Mouse (Mus musculus) spleen, embryonic (tissue): ENCODE results near the gene Acot11.
"Not testable (repeated sequence)": the region's sequence is repeated elsewhere in the genome, so short reads cannot be mapped to it uniquely, and the experiment has no call there.

Source experiments
- CTCF ChIA-PET: fragments of 350-600 bp; sonication (Branson Sonifier 250); formaldehyde crosslinking; loops from one replicate; lab custom pipeline; 2022; lab: Charles Lee

The Acot11 gene

GRCm38 (mm10) chr4:106783137-106783536 is 21.7 kb downstream of the Acot11 start:
- CTCF ChIA-PET: no interaction called here

DNA sequence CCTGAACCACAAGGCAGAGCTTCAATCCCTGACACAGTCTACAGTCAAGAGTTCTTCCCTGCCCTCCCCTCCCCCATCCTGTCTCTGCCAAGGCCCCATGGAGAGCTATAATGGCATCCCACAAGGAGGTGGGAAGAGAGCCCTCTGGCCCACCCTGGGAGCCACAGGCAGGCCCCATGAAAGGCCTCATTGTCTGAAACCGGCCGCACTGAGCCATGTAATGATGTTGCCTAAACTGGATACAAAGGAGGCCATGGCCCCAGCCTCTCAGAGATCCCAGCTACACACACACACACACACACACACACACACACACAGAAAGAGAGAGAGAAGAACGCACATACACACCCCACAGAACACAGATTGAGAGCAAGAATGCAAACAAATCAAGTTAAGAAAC is 24.8 kb downstream of the Acot11 start:
- CTCF ChIA-PET: no interaction called here

DNA sequence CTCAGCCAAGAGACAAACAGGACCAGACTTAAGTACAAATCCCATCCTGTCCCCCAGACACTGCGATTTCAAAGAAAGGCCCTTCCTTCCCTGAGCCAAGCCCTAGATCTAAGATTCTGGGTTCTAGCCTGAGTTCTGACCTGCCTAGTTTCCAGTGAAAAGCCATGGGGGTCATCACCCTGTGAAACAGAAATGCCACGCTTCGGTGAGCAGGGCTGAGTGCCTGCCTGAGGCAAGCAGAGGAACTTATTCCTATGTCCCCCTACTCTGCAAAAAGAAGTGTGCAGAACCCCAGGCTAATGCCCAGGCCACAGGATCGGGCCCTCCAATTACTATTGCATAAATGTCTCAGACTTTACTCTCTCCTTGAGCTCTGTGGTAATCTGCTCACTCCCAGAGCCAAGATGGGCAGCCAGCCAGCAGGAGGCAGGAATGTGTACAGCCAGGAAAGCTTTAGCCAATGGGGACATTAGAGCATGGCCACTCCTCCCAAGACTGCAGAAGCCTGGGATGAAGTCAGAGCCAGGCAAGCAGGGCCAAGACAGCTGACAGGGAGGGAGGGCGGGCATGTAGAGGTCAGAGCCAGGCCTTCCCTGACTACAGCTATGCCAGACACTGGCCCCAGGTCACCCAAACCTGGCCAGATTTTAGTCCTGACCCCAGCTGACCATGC is 26.5 kb downstream of the Acot11 start:
- CTCF ChIA-PET: no interaction called here

DNA sequence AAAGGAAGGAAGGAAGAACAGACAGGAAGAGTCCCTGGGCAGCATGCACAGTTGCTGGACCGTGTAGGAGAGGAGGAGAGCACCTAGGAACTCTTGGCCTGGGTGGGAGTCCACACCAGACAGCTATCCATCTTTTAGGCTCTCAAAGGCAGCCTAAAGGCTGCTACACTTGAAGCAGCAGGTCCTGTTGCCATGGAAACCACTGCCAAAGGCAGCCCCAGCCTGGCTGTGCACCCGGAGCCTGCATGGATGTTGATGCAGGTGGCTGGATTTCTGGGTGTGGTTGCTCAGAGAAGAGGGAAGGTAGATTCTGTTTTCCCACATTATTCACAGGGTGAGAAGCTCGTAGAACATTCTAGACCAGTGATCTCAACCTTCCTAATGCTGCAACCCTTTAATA is 27.8 kb downstream of the Acot11 start:
- CTCF ChIA-PET: no interaction called here

DNA sequence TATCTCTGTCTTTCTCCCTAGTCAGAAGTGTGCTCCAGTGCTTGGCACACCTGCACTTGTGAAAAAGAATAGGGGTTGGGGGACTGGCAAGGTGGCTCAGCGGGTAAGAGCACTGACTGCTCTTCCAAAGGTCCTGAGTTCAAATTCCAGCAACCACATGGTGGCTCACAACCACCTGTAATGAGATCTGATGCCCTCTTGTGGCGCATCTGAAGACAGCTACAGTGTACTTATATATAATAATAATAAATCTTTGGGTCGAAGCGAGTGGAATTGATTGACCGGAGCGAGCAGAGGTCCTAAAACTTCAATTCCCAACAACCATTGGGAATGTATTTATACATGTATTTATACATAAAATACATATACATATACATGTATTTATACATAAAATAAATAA is 29.0 kb downstream of the Acot11 start:
- CTCF ChIA-PET: not testable (repeated sequence)

DNA sequence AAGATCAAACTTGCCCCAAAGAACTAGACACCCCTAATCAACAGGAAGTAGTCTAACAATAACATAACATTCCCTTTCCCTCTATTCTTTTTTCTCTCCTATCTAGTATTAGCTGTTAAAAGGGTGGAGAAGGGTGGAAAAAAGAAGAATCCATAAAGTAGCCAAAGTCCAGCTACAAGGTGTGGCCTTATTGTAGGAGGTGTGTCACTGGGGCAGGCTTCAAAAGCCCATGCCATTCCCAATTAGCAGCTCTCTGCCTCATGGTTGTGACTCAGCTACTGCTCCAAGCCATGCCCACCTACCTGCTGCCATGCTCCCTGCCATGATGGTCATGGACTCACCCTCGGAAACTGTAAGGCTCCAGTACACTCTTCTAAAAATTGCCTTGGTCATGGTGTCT is 32.2 kb downstream of the Acot11 start:
- CTCF ChIA-PET: no interaction called here

- CTCF ChIA-PET: no interaction called here
Measured at GRCm38 (mm10) chr4:106769306-106769705, 35.5 kb downstream of the Acot11 start.

GRCm38 (mm10) chr4:106764166-106764565 is 40.6 kb downstream of the Acot11 start:
- CTCF ChIA-PET: no interaction called here

DNA sequence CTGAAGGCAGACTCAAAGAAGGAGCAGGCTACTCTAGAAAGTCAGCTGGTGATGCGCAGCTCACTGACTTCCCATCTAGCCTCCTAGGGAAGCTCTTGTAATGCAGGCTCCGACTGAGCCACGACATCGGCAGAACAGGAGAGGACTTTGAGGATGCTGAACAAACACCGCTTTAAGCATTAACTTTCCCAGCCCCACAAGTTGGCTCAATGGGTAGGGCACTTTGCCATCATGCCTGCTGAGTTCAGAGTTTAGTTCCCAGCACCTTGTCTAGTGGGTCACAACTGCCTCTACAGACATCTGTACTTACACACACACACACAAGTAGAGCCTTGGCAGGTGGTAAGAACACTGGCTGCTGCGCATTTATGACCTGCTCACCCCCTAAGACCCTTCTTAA is 53.1 kb downstream of the Acot11 start:
- CTCF ChIA-PET: no interaction called here

- CTCF ChIA-PET: no interaction called here
Measured at GRCm38 (mm10) chr4:106749699-106750098, 55.1 kb downstream of the Acot11 start.

DNA sequence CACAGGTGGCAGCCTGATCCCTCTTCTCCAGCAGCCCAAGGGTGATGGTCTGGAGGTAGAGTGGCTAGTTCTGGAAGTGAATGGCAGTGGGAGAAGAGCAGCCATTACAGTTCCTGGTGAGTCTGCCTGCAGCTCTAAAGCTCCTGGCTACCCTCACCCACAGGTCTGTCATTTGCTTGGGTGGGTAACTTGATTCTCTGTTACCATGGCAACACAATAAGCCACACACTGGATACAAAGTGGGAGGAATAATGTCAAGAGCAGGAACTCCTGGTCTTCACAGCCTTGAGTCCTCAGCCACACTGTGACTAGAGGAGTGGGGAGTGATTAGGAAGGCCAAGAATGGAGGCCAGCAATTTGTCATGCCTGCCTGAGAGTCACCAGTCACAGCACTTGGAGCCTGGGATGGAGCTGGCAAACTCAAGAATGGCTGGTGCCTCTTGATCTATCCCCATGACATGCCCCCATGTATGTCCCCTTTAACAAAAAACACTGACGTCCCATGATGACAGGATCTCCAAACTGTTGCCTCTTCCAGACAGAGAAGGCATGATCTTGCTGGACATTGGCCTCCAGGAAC is 57.7 kb downstream of the Acot11 start:
- CTCF ChIA-PET: no interaction called here

GRCm38 (mm10) chr4:106745862-106746261 is 58.9 kb downstream of the Acot11 start:
- CTCF ChIA-PET: no interaction called here

- CTCF ChIA-PET: no interaction called here
Measured at GRCm38 (mm10) chr4:106737904-106738303, 66.9 kb downstream of the Acot11 start.

- CTCF ChIA-PET: not testable (repeated sequence)
Measured at GRCm38 (mm10) chr4:106736884-106737283, 67.9 kb downstream of the Acot11 start.

GRCm38 (mm10) chr4:106733636-106734035 is 71.2 kb downstream of the Acot11 start, which contains the start of gene Fam151a:
Fam151a (plus strand) TSS chr4:106733889.
- CTCF ChIA-PET: no interaction called here

GRCm38 (mm10) chr4:106730814-106731213 is 74.0 kb downstream of the Acot11 start, which contains the start of gene Mroh7:
Mroh7 (minus strand) TSS chr4:106730925.
- CTCF ChIA-PET: no interaction called here

DNA sequence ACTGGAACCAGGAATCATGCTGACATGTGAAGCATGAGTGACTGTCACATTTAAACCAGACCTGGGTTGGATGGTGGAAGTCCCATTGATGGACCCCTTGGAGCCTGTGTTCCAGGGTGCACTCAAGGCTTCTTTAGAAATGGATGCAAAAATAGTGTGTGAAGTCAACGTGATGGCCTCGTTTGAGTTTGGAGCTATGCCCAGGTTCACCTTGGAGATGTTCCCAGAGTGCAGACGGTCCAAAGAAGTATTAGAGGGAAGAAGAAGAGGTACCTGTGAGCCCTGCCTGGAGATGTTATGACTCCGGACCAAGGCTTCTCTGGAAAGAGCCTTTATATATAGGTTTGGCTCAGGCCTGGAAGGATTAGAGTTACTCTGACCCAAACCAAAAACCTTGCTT is 84.2 kb downstream of the Acot11 start:
- CTCF ChIA-PET: no interaction called here

DNA sequence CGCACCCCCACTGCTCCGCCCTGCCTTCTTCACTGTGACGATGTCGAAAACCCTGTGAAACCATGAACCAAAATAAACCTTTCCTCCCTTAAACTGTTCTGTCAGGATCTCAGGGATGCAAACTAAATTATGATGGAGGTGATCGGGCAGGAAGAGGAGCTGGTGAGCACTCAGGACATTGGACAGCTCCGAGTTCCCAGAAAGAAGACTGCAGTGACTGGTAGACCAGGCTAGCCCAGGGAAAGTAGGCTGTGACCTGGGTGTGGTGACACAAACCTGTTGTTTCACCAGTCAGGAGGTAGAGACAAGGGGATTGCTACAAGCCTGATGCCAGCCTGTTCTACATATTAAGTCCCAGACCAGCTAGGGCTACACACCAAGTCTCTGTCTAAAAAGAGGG is 91.2 kb downstream of the Acot11 start:
- CTCF ChIA-PET: no interaction called here

GRCm38 (mm10) chr4:106708408-106708807 is 96.4 kb downstream of the Acot11 start:
- CTCF ChIA-PET: interaction anchor here (1.3 to 1.6 kb wide), 2 partner anchors 77 to 94 kb away, joined by 3 to 6 read pairs; no protein-coding TSS in a partner anchor

DNA sequence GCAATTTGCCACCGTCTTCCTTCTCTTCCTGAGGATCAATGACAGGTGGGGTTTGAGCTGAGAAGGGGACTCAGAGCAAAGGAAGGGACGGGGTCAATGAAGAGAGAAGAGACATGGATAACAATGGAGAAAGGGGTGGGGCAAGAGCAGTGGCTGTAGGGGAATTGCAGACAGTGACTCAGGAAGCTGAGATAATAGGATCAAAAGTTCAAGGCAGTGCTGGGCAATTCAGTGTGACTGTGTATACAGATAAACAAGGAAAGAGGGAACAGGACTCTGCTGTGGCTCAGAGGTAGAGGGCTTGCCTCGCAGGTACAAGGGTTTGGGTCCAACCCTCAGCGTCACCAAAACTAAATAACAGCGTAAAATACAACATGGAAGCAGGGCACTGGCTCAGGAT is 96.8 kb downstream of the Acot11 start:
- CTCF ChIA-PET: interaction anchor here (0.6 to 1.6 kb wide), 3 partner anchors 62 to 94 kb away, joined by 3 to 6 read pairs (median 3); no protein-coding TSS in a partner anchor

GRCm38 (mm10) chr4:106705096-106705665 is 99.6 kb downstream of the Acot11 start:
- CTCF ChIA-PET: no interaction called here

GRCm38 (mm10) chr4:106704416-106704815 is 100.4 kb downstream of the Acot11 start:
- CTCF ChIA-PET: no interaction called here

GRCm38 (mm10) chr4:106703956-106704355 is 100.8 kb downstream of the Acot11 start:
- CTCF ChIA-PET: no interaction called here
